Mouse (Mus musculus) hindlimb bud, embryonic 11.5 days (tissue): Measurements from ENCODE around the gene Ddx49.
A peak's percentile ranks its signal among the peaks of the same experiment; 100 is the strongest.

ENCODE experiments used
- DNase-seq: peaks from one replicate; pipeline ENCODE4 v3.0.0-alpha.2; 2012; ENCODE audit warnings: low read depth, low spot score; ENCODE audit errors: extremely low spot score

The Ddx49 gene

DNA sequence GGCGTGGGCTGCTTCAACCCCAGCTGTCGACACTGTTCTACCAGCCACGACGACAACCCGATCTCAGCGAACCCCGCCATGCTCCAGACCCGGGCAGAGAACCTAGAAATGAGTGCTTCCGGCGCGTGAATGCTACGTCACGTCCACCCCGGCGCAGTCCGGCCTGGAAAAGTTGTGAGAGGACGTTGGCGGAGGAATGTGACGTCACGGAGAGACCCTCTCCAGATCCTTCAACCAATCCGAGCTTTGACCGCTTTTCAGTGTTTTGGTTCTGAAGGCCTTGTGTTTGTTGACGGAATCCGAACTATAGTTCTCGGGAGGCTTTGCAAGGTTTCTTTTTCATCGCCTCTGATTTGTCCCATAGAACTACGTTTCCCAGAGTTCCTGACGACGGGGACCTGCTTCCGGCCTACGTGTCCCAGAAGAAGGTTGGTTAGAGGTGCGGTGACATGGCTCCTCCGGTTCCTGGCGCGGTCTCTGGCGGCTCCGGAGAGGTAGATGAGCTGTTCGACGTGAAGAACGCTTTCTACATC is at the start of gene Ddx49, which contains the start of gene Cope:
Gene Ddx49, minus strand, starts transcription at position 132 of the 533 bp plus-strand sequence.
Gene Cope, plus strand, starts transcription at position 161 of the 533 bp plus-strand sequence.
- DNase-seq, result peak; percentile 95

- no peak for DNase-seq
These were observed 49.7 kb upstream of the Ddx49 start for GRCm38 (mm10) chr8:70352000-70352384.

DNA sequence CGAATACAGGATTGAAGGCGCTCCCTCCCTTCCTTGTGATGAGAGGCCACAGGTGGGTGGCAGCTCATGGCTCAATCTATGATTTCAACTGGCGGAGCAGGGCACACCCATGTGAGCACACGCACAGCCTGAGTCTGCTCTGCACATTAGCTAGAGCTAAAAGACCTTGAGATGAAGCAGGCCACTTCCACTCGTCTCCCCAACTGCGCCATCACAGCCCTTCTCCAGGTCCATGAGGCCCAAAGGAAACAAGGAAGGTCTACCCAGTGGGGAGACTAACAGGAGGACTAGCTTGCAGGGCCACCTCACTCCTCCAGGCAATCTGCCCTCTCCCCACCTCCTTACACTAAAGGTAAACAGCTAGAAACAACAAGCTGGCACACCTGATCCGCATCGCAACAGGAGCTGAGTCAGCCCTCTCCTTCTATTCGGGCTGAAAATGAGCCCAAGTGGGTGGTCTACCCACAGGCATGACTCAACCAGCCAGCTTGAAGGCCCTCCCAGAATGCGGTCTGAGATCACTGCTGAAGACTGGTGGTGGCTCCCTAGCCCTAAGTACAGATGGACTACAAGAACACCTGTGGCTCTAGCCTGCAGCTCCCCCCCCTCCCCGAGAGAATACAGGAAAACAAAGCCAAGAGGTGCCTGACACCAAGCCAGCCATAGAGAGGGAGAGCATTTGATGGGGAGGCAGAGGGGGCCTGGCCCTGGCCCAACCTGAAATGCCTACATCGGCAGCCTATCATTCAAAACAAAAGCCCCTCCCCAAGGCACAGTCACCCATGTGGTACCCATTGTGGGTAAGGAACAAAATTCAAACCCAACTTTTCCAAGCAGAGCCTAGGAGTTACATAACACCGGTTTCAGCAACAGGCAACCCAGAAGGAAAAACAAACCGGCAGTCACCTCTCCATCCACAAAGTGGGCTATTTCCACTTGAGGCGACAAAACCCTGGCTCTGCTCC is 49.0 kb upstream of the Ddx49 start:
- DNase-seq, result no peak

DNA sequence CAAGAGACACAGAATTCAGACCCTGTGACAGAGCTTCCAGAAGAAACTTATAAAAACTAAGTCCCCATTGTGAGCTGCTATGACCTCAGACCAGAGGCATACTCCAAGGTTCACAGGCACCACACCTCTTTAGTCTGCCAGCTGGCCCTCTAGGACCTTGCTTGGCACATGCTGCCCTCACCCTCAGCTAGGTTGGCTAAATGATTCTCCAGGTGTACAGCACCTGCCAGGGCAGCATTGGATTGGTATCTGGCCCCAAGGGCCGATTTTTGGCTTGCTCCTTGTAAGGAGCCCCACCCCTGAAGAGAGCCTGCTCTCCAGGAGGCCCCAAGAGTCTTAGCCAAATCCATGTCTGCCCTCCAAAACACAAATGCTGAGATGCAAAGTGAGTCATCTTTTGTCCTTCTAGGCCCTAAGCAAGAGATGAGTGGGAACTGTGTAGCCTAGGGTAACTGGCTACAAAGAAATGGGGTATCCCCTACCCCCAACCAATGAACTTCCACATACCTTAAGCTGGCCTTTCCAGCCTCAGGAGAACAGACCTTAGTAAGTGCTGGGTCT is 45.7 kb upstream of the Ddx49 start:
- no peak for DNase-seq

DNA sequence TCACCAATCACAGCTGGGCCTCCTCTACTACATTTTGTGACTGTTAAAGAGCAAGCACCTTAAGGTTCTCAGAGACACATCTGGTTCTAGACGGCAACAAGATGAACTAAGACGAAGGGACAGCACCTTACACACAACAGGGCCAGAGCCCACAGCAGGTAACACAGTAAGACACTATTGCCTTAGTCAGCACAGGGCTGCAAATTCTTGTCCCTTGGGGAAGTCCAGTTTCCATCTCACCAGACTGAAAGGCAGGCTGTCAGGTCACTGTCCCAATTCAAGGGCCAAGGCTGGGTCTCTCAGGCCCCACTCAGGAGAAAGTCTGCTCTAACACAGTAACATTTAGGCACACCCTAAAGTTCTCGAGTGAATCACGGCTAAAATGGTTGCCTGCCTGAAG is 45.2 kb upstream of the Ddx49 start:
- no peak for DNase-seq

GRCm38 (mm10) chr8:70344279-70344678 is 42.0 kb upstream of the Ddx49 start:
- DNase-seq, result no peak

- no peak for DNase-seq
These were observed 41.4 kb upstream of the Ddx49 start for GRCm38 (mm10) chr8:70343696-70344095.

DNA sequence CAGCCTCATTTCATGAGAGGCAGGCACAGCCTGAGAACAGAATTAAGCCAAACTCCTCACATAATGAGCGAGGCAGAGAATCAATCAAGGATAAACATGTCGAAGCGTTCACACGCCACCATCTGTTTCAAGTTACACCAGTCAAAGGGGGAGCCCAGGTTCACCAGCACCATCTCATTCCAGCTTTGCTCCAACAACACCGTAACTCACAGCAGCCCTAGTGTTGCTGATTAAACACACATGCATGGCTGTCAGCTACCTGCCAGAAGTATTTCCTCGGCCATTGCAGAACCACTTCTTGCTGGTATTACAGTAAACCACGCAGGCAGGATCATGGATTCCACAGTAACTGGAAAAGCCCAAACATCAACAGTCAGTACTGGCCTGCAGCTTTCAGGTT is 40.8 kb upstream of the Ddx49 start:
- DNase-seq, result no peak

- DNase-seq, result no peak
These were observed 39.7 kb upstream of the Ddx49 start for GRCm38 (mm10) chr8:70342007-70342406.

DNA sequence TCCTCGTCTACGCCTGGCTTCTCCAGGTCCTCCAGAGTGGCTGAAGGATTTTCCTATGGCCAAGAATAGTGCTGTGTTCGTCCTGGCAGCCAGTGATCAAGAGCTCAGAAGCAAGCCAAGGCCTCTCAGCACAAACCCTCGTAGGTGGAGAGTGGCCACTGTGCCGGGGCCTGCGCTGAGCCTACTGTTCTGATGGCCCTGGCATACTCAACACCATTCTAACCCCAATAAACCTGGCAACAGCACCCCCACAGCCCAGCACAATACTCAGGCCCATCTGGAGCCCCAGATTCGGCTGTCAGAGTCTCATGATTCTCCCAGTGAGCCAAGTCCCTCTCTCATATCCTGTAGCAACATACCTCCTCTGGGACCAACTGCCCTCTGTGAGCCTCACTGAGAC is 38.4 kb upstream of the Ddx49 start:
- DNase-seq, result no peak

GRCm38 (mm10) chr8:70338931-70339330 is 36.6 kb upstream of the Ddx49 start:
- no peak for DNase-seq

DNA sequence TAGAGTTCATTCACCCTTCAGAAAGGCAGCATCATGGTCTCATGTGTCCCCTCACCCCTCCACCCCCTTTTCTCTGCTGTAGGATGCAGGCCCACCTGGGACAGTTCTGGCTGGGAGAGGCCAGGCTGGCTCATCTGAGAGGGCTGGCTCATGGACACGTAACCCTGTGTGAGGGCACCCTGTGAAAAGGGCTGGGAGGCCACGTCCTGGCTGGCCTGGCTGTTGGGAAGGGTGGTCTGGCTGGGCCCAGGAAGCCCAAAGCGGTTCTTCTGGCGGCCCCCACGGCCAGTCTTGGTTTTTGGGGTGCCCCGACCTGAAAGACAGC is 30.6 kb upstream of the Ddx49 start:
- DNase-seq, result no peak

GRCm38 (mm10) chr8:70332070-70332877 is 30.0 kb upstream of the Ddx49 start:
- DNase-seq, result no peak

GRCm38 (mm10) chr8:70331526-70331925 is 29.2 kb upstream of the Ddx49 start:
- no peak for DNase-seq

- no peak for DNase-seq
These were observed 28.6 kb upstream of the Ddx49 start for GRCm38 (mm10) chr8:70330741-70331364.

DNA sequence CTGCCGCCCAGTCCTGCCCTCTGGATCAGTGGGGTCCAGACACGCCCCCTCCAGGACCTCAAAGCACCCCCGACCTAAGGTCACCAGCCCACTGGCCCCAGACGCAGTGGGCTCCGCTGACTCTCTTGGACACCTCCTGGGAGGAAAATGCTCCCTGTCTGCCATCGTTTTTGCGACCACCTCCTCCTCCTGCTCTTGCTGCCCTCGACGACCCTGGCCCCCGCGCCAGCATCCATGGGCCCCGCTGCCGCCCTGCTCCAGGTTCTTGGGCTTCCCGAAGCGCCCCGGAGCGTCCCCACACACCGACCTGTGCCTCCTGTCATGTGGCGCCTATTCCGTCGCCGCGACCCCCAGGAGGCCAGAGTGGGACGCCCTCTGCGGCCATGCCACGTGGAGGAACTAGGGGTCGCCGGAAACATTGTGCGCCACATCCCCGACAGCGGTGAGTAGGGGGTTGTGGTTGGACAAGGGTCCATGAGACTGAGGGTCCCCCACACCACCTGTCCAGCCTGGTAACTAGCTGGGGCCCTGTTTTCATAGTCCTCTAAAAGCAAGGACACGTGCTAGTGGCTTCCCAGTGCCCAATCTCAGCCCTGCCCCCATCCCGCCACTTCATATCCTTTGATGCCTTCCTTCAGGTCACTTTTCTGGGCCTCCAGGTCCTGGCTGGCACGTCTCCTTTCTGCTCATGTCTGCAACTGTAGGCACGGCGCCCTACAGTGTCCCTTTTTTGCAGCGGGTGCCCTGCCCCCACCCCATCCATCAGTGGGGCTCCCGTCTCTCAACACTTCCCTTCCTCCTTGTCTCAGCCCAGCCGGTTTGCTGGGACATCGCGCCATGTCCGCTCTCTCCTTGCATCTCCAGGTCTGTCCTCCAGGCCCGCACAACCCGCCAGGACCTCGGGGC is 27.8 kb upstream of the Ddx49 start:
- no peak for DNase-seq

GRCm38 (mm10) chr8:70329124-70329834 is 27.0 kb upstream of the Ddx49 start, which contains the start of gene Gdf1:
Gdf1 (plus strand) TSS chr8:70329817.
- DNase-seq, result no peak

- no peak for DNase-seq
These were observed 25.2 kb upstream of the Ddx49 start for GRCm38 (mm10) chr8:70327512-70327911.

DNA sequence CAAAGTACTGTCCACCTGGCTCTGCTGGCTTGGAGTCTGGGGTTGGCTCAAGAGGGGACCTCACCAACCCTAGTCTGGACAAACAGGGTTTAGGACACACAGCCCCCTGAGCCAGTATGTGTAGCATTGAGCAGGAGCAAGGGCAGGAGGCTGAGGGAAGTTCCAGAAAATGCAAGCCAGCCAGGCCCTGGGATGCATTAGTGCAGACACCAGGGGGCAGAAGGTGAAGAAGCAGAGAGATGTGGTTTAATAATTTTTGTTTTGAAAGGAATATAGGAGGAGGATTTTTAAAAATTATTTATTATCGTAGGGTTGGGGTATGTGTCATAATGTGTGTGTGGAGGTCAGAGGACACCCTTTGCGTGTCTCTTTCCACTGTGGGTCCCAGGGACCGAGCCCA is 21.4 kb upstream of the Ddx49 start:
- DNase-seq, result no peak
